Mouse (Mus musculus) liver, postnatal 0 days (tissue): Measurements from ENCODE around the gene Gkn2.
A peak's percentile ranks its signal among the peaks of the same experiment; 100 is the strongest.

Experiments
- CTCF ChIP-seq: sonication (generic); IDR thresholded peaks from 2 replicates; pipeline ENCODE4 v1.5.1; 2016; ENCODE audit warnings: antibody characterized with exemption, low read depth
- EP300 ChIP-seq: IDR thresholded peaks from 2 replicates; pipeline ENCODE4 v1.6.1; 2016; ENCODE audit warnings: antibody characterized with exemption, low read depth, mild to moderate bottlenecking

GRCm38 (mm10) chr6:87383926-87384691 is 11.0 kb downstream of the Gkn2 start:
- TF ChIP-seq CTCF (peak; percentile 51), EP300 (no peak)
